Mouse (Mus musculus): ENCODE data around the gene Nav2. TPM values are rescaled to one million over a fixed set of nuclear protein-coding genes. Genes with fewer than 3 reads are reported as not detected.

The Nav2 gene
- polyA plus RNA-seq, 1 experiment: 0.01 TPM

DNA sequence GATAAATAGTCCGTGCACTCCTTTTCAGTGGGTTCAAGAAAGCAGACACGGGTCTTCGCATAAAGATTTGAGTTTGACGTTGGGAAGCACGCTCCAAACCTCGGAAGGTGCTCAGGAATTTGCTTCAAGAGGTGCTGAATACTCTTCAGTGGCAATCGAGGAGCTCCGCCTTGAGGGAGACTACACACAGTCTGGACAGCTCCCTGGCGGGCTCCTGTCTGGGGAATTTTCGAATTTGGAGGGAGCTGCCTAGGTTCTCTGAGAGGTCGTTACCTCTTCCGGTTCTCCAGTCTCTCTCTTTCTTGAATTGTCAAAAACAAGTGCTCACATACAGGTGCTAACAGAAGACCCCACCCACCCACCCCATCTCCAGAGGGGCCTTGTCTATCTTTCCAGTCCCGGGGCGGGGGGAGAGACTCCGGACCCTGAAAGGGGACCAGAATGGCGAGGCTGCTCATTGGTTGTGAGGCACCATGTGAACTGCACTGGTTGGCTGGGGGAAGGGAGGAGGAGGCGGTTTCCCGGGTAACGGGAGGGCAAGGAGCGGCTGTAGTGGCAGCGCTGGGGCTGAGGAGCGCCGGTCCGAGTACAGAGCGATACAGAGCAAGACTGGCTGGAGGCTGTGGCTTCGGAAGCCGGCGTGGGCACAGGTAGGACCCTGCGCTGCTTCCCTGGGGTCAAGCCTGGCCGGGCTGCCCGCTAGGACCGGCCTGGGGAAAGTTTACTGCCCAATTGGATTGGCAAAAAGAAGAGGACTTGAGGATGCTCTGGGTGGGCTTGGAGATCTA, 50.2 kb downstream of the Nav2 start:
- TF ChIP-seq GATA1 (IDR thresholded peaks at IDR 0.05; ENCODE audit: low read length): no peak

DNA sequence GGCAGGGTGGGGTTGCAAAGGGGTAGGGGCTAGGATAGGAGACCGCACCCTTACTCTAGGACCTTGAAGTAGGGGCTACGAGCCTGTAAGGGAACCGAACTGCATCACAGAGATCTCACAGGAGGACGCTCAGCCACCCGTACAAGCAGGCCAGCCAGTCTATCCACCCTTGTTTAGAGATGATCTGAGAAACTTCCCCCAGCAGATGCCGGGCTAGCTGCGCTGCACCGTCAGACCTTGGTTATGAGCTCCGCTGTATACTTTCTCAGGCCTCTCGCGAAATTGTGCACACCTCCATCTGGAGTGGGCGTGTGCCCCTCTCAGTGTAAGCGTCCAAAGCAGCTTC, 50.8 kb downstream of the Nav2 start:
- TF ChIP-seq GATA1 (IDR thresholded peaks at IDR 0.05; ENCODE audit: low read length): no peak

GRCm38 (mm10) chr7:48960152-48960551, 51.6 kb downstream of the Nav2 start:
- no peak for TF ChIP-seq GATA1 (IDR thresholded peaks at IDR 0.05; ENCODE audit: low read length)

DNA sequence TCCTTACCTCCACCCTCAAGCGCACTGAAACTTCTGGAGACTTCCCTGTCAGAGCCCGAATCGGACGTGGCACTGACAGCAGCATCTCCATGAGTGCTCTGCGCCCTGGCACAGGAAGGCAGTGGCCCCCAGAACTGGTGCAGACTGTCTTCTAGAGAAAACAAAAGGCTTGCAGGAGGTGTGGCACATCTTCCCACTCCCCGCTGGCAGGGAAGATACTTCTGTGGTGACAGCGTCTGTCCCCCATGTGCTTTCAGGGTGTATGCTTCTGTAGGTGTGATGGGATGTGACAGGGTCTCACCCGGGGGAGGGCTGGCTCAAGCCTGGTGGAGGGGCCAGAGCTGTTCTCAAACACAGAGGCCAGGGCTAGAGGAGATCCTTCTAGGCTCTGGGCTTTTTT, 53.0 kb downstream of the Nav2 start:
- no peak for TF ChIP-seq GATA1 (IDR thresholded peaks at IDR 0.05; ENCODE audit: low read length)

GRCm38 (mm10) chr7:48961935-48962334, 53.4 kb downstream of the Nav2 start:
- no peak for TF ChIP-seq GATA1 (IDR thresholded peaks at IDR 0.05; ENCODE audit: low read length)

- no peak for TF ChIP-seq GATA1 (IDR thresholded peaks at IDR 0.05; ENCODE audit: low read length)
Observed at GRCm38 (mm10) chr7:48963112-48963511, 54.6 kb downstream of the Nav2 start.

DNA sequence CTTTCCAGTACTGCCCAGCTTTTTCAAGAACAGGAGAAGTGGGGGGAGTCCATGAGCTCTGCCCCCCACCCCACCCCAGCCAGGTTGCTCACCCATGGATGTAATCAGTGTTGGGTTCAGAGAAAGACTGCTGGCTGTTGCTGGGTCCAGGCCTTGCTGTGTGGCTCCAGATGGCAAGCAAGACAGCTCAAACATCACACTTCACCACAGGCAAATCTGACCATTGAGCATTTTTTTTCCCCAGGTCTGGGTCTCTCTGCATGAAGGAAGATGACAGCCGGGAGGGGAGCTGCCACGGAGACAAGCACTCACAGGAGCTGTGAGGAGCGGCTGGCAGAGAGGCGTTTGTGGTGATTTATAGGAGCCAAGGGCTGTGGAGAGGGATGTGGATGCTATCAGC, 55.0 kb downstream of the Nav2 start:
- no peak for TF ChIP-seq GATA1 (IDR thresholded peaks at IDR 0.05; ENCODE audit: low read length)

DNA sequence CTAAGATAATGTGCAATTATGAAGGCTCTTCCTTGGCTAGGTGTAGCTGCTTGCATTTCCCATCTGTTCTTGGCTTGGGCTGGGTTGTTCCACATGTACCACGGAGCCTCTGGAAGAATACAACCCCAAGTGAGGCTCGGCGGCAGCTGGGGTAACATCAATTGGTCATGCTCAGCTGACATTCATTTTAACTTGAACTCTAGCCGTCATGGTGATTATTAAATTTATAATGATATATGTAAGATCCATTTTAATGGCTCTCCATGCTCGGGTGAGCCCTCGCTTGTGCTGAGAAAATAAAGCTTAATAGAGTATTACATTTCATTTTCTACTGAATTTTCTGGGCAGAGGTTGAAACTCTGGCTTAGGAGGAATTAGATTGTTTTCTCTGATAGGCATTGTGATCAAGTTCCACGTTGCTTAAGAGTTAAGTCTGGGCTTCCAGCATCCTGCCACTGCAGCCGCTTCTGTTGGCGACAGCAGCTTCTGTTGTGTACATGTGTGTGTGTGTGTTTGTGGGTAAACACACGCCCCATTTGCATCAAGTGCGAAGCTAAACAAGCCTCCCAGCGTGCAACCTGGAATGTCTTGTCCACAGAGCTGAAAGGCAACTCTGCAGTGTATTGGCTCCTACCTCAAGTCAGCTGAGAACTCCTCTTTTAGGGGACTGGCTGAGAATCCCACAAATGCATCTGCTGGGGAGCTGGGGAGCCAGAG, 57.4 kb downstream of the Nav2 start:
- no peak for TF ChIP-seq GATA1 (IDR thresholded peaks at IDR 0.05; ENCODE audit: low read length)

DNA sequence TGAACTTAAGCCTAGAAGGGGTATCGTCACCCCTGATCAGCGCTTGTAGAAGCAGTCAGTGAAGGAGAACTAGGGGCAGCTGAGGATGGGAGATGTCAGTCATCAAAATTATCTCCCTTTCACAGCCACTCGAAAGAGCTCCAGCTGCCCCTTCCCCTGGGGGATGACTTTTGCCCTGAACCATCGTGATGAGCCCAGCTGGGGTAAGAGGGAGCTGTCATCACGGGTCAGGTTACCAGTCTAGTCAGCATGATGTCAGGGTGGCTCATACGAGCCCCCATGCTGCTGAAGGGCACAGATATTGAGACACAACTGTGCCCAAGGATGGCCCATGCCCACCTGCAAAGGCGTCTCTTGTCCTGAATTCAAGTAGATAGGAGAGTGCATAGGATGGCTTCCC, 72.5 kb downstream of the Nav2 start:
- TF ChIP-seq GATA1 (IDR thresholded peaks at IDR 0.05; ENCODE audit: low read length): no peak

- TF ChIP-seq GATA1 (IDR thresholded peaks at IDR 0.05; ENCODE audit: low read length): no peak
Observed at GRCm38 (mm10) chr7:48981814-48982213, 73.3 kb downstream of the Nav2 start.

- TF ChIP-seq GATA1 (IDR thresholded peaks at IDR 0.05; ENCODE audit: low read length): no peak
Observed at GRCm38 (mm10) chr7:48982573-48982972, 74.1 kb downstream of the Nav2 start.

GRCm38 (mm10) chr7:48991911-48992552, 83.5 kb downstream of the Nav2 start:
- peak; percentile 82 for TF ChIP-seq GATA1 (IDR thresholded peaks at IDR 0.05; ENCODE audit: low read length)

GRCm38 (mm10) chr7:48995171-48995570, 86.7 kb downstream of the Nav2 start:
- no peak for TF ChIP-seq GATA1 (IDR thresholded peaks at IDR 0.05; ENCODE audit: low read length)

GRCm38 (mm10) chr7:48995701-48996100, 87.2 kb downstream of the Nav2 start:
- no peak for TF ChIP-seq GATA1 (IDR thresholded peaks at IDR 0.05; ENCODE audit: low read length)

DNA sequence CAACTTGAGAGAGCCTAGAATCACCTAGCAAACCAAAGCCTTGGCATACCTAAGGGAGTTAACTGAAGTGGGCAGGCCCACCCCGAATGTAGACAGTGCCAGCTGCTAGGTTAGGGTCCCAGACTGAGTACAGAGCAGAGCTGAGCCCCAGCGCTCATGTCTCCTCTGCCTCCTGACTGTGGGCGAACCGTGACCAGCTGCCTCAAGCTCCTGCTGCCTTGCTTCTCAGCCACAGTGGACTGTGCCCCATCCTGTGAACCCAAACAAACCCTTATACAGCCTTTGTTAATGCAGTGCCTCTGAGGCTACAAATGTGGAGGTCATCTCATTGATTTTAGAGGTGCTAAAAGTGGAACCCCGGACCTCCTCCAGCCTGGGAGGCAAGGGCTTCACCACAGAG, 88.3 kb downstream of the Nav2 start:
- no peak for TF ChIP-seq GATA1 (IDR thresholded peaks at IDR 0.05; ENCODE audit: low read length)

DNA sequence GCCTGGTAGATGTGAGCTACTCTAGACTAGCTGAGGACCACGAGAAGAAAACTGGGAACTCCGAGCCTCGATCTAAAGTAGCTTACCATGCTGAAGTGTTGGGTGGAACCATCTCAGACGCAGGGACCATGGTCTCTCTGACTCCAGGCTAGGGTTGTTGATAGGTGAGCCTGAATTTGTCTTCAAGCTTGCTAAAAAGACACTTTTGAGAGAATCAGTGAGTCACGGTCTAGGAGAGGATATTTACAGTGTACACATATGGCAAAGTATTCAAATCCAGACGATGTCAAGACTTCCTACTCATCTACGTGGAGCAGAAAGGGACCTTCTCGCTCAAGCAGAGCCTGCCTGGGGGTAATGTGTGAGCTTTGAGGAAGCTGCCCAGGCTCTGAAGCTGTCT, 89.6 kb downstream of the Nav2 start:
- TF ChIP-seq GATA1 (IDR thresholded peaks at IDR 0.05; ENCODE audit: low read length): no peak

GRCm38 (mm10) chr7:48998595-48998994, 90.1 kb downstream of the Nav2 start:
- no peak for TF ChIP-seq GATA1 (IDR thresholded peaks at IDR 0.05; ENCODE audit: low read length)

All from G1E-ER4 (cell line).